Mouse (Mus musculus) kidney, adult 2 months (tissue): ENCODE data around the gene Adprm. TPM values are rescaled to one million over a fixed set of nuclear protein-coding genes. Genes with fewer than 3 reads are reported as not detected.
A peak's percentile ranks its signal among the peaks of the same experiment; 100 is the strongest.

Source experiments
- DNase-seq: peaks from one replicate; pipeline ENCODE4 v3.0.0; 2021
- H3K27ac ChIP-seq: fragments of 200-500 bp; 2 replicates; pipeline ENCODE4 v1.5.1; 2012; ENCODE audit warnings: low read depth, low read length, control low read depth, inconsistent platforms; ENCODE audit not compliant: insufficient read depth
- H3K27me3 ChIP-seq: fragments of 200-500 bp; replicated peaks from 2 replicates; pipeline ENCODE4 v1.6.1; 2012; ENCODE audit warnings: mild to moderate bottlenecking, moderate library complexity, low read length, inconsistent platforms; ENCODE audit not compliant: control insufficient read depth, insufficient read depth
- H3K36me3 ChIP-seq: fragments of 200-500 bp; 2 replicates; pipeline ENCODE4 v1.6.1; 2012; ENCODE audit warnings: mild to moderate bottlenecking, moderate library complexity, low read length, inconsistent platforms; ENCODE audit not compliant: control insufficient read depth, insufficient read depth
- H3K4me1 ChIP-seq: fragments of 200-500 bp; 2 replicates; pipeline ENCODE4 v1.6.1; 2011; ENCODE audit warnings: low read length; ENCODE audit not compliant: control insufficient read depth, insufficient read depth
- H3K4me3 ChIP-seq: fragments of 200-500 bp; 2 replicates; pipeline ENCODE4 v1.5.1; 2011; ENCODE audit warnings: mild to moderate bottlenecking, low read depth, low read length, control low read depth; ENCODE audit not compliant: insufficient read depth
- CTCF ChIP-seq: fragments of 200-500 bp; conservative IDR thresholded peaks from 2 replicates; pipeline ENCODE4 v1.5.1; 2011; ENCODE audit warnings: low read depth, mild to moderate bottlenecking, control low read depth, low read length, moderate library complexity, mixed read lengths; ENCODE audit not compliant: insufficient read depth, insufficient read length
- POLR2A ChIP-seq: fragments of 200-500 bp; IDR thresholded peaks from one replicate; pipeline ENCODE4 v1.6.1; 2011; ENCODE audit warnings: low read depth, low read length, control low read depth
- WGBS: fragments of 180-500 bp; shearing (Covaris S2); methylation state at CpG from one replicate; pipeline ENCODE4 v1.1.7; 2018; 5-methylcytosine and 5-hydroxymethylcytosine counted together
- polyA plus RNA-seq: library from polyadenylated mRNA; depleted of rRNA; stranded (reverse); fragments of >200 nt; gene quantifications from 2 replicates; pipeline ENCODE4 v1.2.3, GENCODE M21; 2012

Gene Adprm
- polyA plus RNA-seq, 1 experiment: 19.0 TPM

- H3K4me1 ChIP-seq: no peaks in the 10 kb centered on the region; the same call in 1 of the 2 replicates
- no peak overlapping the region for H3K4me3 ChIP-seq
- 4% methylated on average over 8 of the region's 8 CpGs for WGBS
- no peak overlapping the region for H3K27ac ChIP-seq
- no peak for DNase-seq
- H3K27me3 ChIP-seq: no peaks in the 10 kb centered on the region
- TF ChIP-seq POLR2A: no peak
- TF ChIP-seq CTCF: no peak
- H3K36me3 ChIP-seq: no peaks in the 10 kb centered on the region
These were observed 42.0 kb downstream of the Adprm start for GRCm38 (mm10) chr11:67010430-67010829.

DNA sequence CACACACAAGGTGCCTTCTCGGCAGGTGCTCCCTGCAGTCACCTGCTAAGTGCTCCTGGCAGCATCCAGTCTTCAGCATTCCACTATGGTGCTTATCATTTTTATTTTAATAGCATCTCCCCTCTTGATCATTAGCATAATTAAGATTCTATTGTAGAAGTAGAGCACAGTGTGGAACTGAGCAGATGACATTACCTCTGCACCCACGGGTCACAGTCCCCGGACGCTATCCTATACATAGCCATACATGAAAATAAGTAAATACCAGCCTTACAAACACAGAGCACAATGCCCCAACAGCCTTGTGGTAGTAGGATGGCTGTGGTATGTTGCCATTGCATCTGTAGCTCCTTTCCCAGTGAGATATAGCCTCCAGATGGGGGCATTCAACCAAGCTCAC, 43.9 kb downstream of the Adprm start:
- WGBS: 98% methylated on average over 4 of the region's 4 CpGs
- no peak overlapping the region for H3K4me3 ChIP-seq
- no peaks in the 10 kb centered on the region for H3K36me3 ChIP-seq
- H3K27ac ChIP-seq: no peak overlapping the region
- no peaks in the 10 kb centered on the region for H3K27me3 ChIP-seq
- TF ChIP-seq CTCF (no peak), POLR2A (no peak)
- DNase-seq: no peak
- no peaks in the 10 kb centered on the region; the same call in 1 of the 2 replicates for H3K4me1 ChIP-seq

DNA sequence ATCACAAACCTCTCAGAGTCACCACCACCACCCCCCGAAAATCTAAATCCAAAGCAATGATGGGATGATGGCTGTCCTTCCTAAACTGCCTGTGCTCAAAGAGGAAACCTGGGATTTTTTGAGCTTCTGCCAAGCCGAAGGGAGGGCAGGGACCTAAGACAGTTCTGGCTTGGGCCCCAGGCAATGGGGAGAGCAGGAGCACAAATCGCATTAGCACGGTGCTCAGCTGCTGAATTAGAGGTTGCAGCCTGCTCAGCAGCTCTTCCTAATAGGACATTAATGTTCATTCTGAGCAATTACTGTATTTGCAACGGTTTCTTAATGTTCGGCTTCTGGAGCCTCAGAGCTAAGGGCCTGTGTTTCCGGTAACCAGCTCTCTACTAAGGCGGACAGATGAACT, 44.4 kb downstream of the Adprm start:
- TF ChIP-seq CTCF (no peak), POLR2A (no peak)
- H3K27ac ChIP-seq: no peak overlapping the region
- no peaks in the 10 kb centered on the region for H3K36me3 ChIP-seq
- no peaks in the 10 kb centered on the region for H3K27me3 ChIP-seq
- no peaks in the 10 kb centered on the region; the same call in 1 of the 2 replicates for H3K4me1 ChIP-seq
- no peak for DNase-seq
- WGBS: 82% methylated on average over 8 of the region's 8 CpGs
- H3K4me3 ChIP-seq: no peak overlapping the region

- DNase-seq: no peak
- H3K27ac ChIP-seq: no peak overlapping the region
- H3K36me3 ChIP-seq: no peaks in the 10 kb centered on the region
- no peak overlapping the region for H3K4me3 ChIP-seq
- TF ChIP-seq POLR2A (no peak), CTCF (no peak)
- peaks cover 8% of the 10 kb centered on the region for H3K4me1 ChIP-seq
- H3K27me3 ChIP-seq: no peaks in the 10 kb centered on the region
- 27% methylated on average over 2 of the region's 2 CpGs for WGBS
These were observed 49.5 kb downstream of the Adprm start for GRCm38 (mm10) chr11:67002911-67003310.

DNA sequence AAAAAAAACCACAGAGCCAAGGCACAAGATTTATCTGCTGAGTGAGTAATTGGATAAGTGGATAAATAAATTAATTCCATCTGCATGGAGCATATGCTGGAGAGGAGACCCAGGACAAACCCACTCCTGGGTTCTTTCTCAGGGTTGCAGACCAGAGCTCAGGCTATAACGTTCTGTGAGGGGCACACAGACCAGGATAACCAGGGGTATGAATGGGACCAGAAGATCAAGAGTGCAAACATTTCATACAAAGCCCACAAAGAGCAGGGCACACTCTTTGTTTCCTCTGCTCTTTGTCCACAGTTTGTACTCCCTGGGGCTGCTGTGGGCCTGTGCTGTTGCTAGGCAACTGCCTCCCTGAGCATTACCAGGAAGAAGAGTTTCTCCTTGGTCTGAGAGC, 50.7 kb downstream of the Adprm start:
- 56% methylated on average over 1 of the region's 1 CpGs for WGBS

GRCm38 (mm10) chr11:67000671-67001070, 51.7 kb downstream of the Adprm start:
- no peaks in the 10 kb centered on the region for H3K36me3 ChIP-seq
- no peak for DNase-seq
- WGBS: 75% methylated on average over 4 of the region's 4 CpGs
- TF ChIP-seq CTCF (no peak), POLR2A (no peak)
- peaks cover 13% of the 10 kb centered on the region for H3K4me1 ChIP-seq
- no peak overlapping the region for H3K27ac ChIP-seq
- no peaks in the 10 kb centered on the region for H3K27me3 ChIP-seq
- H3K4me3 ChIP-seq: no peak overlapping the region

More for the DNA sequence above, 50.7 kb downstream of the Adprm start:
- no peak overlapping the region for H3K27ac ChIP-seq
- H3K36me3 ChIP-seq: no peaks in the 10 kb centered on the region
- no peak overlapping the region for H3K4me3 ChIP-seq
- peaks cover 13% of the 10 kb centered on the region for H3K4me1 ChIP-seq
- DNase-seq: no peak
- TF ChIP-seq POLR2A (no peak), CTCF (no peak)
- H3K27me3 ChIP-seq: no peaks in the 10 kb centered on the region

- 41% methylated on average over 14 of the region's 14 CpGs for WGBS
- peak overlapping the region; percentile 71 for H3K27ac ChIP-seq
- no peaks in the 10 kb centered on the region for H3K27me3 ChIP-seq
- H3K36me3 ChIP-seq: no peaks in the 10 kb centered on the region
- peaks cover 13% of the 10 kb centered on the region for H3K4me1 ChIP-seq
- TF ChIP-seq POLR2A (no peak), CTCF (no peak)
- H3K4me3 ChIP-seq: no peak overlapping the region
- peak; percentile 92 for DNase-seq
These were observed 53.7 kb downstream of the Adprm start for GRCm38 (mm10) chr11:66998467-66999403.
